Mouse (Mus musculus) lung, postnatal 0 days (tissue): ENCODE results near the gene Lcn11. TPM values are rescaled to one million over a fixed set of nuclear protein-coding genes. Genes with fewer than 3 reads are reported as not detected.

ENCODE experiments used
- ATAC-seq: fragments of 200-750 bp; cut with Nextera tagmentation; 2 replicates; pipeline ENCODE4 v1.8.0; 2017; ENCODE audit warnings: moderate library complexity
- DNase-seq: peaks from one replicate; pipeline ENCODE4 v3.0.0-alpha.2; 2016; ENCODE audit warnings: low spot score
- H3K27ac ChIP-seq: fragments of 300-500 bp; sonication (generic); 2 replicates; pipeline ENCODE4 v1.5.1; 2014; ENCODE audit warnings: antibody characterized with exemption, mild to moderate bottlenecking, low read length, mixed read lengths
- H3K27me3 ChIP-seq: fragments of 300-500 bp; sonication (generic); replicated peaks from 2 replicates; pipeline ENCODE4 v1.6.1; 2014; ENCODE audit warnings: low read length, mixed read lengths; ENCODE audit not compliant: insufficient read depth
- H3K36me3 ChIP-seq: fragments of 300-500 bp; sonication (generic); 2 replicates; pipeline ENCODE4 v1.6.1; 2014; ENCODE audit warnings: low read length, mixed read lengths; ENCODE audit not compliant: insufficient read depth
- H3K4me1 ChIP-seq: fragments of 300-500 bp; sonication (generic); 2 replicates; pipeline ENCODE4 v1.6.1; 2014; ENCODE audit warnings: antibody characterized with exemption, low read depth, low read length, mixed read lengths; ENCODE audit not compliant: insufficient read depth
- H3K4me2 ChIP-seq: fragments of 300-500 bp; sonication (generic); replicated peaks from 2 replicates; pipeline ENCODE4 v1.6.1; 2014; ENCODE audit warnings: low read depth, mild to moderate bottlenecking, low read length, moderate library complexity, mixed read lengths
- H3K4me3 ChIP-seq: fragments of 300-500 bp; sonication (generic); 2 replicates; pipeline ENCODE4 v1.5.1; 2014; ENCODE audit warnings: low read depth, low read length
- H3K9ac ChIP-seq: fragments of 300-500 bp; sonication (generic); replicated peaks from 2 replicates; pipeline ENCODE4 v1.6.1; 2014; ENCODE audit warnings: low read depth, mild to moderate bottlenecking
- H3K9me3 ChIP-seq: fragments of 300-500 bp; sonication (generic); 2 replicates; pipeline ENCODE4 v1.6.1; 2016; ENCODE audit warnings: low read length, mixed read lengths
- CTCF ChIP-seq: IDR thresholded peaks from 2 replicates; pipeline ENCODE4 v1.5.1; 2016; ENCODE audit warnings: antibody characterized with exemption, mild to moderate bottlenecking
- EP300 ChIP-seq: IDR thresholded peaks from 2 replicates; pipeline ENCODE4 v1.6.1; 2016; ENCODE audit warnings: antibody characterized with exemption, mild to moderate bottlenecking, control low read depth
- WGBS: fragments of 180-500 bp; shearing (Covaris S2); extraction: QIAGEN DNeasy Blood & Tissue Kit; methylation state at CpG from one replicate; pipeline ENCODE4 v1.1.7; 2014; 5-methylcytosine and 5-hydroxymethylcytosine counted together
- polyA plus RNA-seq: library from polyadenylated mRNA; unstranded; fragments of >200 nt; fragmentation: Nextera tagmentation; extraction: Ambion mirVana; gene quantifications from 2 replicates; pipeline ENCODE4 v1.2.1, GENCODE M21; 2015

Lcn11 gene
- polyA plus RNA-seq, 1 experiment from 2014 or later = not detected

DNA sequence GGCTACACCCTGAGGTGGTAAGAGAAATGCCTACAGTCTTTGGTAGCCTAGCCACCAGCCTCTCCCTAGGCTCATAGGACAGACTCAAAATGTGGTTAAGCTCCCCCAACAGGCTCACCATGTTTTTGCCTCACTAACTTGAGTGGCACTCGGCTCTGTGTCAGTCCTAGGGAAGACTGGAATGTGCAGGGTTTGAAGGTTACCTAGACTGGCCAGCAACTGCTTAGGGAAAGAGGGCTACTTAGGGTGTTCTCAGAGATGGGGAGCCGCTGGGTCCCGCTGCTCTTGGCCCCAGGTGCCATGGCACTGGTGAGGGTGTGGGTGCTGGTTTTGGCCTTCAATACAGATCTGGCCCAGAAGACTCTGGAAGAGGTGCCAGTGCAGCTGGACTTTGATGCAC is 5.1 kb downstream of the Lcn11 start, which contains the start of gene Gm13539:
Gm13539 (plus strand) TSS at position 301 of the 400 bp plus-strand sequence.
- TF ChIP-seq CTCF (no peak), EP300 (no peak)
- Histone ChIP-seq H3K9ac (no peak within 1 kb of the TSS), H3K4me3 (no peak within 1 kb of the TSS), H3K36me3 (no peaks in the 10 kb centered on the region), H3K4me1 (no peaks in the 10 kb centered on the region), H3K9me3 (no peaks in the 10 kb centered on the region), H3K4me2 (no peak within 1 kb of the TSS), H3K27ac (no peak within 1 kb of the TSS), H3K27me3 (no peaks in the 10 kb centered on the region)
- DNase-seq = no peak
- no peak for ATAC-seq
- 79% methylated on average over 3 of the region's 3 CpGs for WGBS

DNA sequence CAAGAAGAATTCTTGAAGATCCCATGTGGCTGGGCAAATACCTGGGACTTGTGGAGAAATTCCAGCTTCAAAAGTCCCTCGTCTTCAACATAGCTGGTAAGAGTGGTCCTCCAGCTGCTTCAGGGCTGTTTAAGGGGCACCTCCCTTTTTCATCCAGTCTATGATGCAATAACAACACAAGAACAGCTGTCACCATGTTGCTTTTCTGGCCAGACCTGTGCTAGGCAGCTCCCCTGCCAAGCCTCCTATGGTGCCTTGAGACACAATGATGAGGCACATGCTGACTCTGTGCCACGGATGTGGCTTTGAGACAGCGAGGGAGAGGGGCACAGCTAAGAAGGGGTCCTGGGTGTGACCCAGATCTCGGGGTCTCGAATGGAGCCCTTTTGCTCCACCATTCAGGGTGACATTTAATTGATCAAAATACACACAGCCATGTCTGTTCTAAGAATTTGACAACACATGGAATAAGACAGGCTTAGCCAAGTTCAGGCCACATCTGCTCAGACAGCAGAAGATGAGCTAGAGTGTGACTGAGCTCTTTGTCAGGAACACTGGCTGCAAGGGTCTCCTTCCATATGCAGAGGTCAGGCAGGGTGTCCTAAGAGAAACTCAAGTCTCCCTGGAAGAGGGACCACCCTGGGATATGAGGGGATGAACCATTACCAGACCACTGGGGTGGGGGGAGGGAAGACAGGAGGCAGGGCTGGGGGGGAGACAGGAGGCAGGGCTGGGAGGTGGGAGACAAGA is 8.9 kb downstream of the Lcn11 start:
- Histone ChIP-seq H3K4me2 (no peak overlapping the region), H3K36me3 (no peaks in the 10 kb centered on the region), H3K27me3 (no peaks in the 10 kb centered on the region), H3K9ac (no peak overlapping the region), H3K9me3 (no peaks in the 10 kb centered on the region), H3K27ac (no peak overlapping the region), H3K4me3 (no peak overlapping the region), H3K4me1 (no peaks in the 10 kb centered on the region)
- peak; percentile 77 for DNase-seq
- TF ChIP-seq EP300 (0 out of 2 replicates have a peak, but pooled peaks have one; percentile 37), CTCF (no peak)
- 51% methylated on average over 5 of the region's 5 CpGs for WGBS
- ATAC-seq = peak; percentile 86

DNA sequence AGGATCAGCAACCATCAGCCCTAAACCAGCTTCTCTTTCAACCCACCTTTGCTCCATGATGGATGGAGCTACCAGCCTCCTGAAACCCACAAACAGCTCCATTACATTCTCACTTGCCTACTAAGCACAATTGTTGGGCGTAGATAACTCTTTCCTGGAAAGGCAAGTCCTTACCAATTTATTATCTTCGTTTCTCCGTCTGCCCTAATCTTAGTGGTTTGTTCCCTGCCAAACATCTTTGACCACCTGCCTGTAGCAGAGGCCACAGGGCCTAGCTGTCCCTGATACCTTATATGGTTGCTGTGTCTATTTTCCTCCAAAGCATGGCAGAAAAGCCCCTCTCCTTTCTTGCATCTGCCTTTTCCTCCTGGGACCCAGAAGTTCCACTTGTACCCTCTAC is 12.3 kb downstream of the Lcn11 start:
- Histone ChIP-seq H3K27me3 (no peaks in the 10 kb centered on the region), H3K36me3 (no peaks in the 10 kb centered on the region), H3K9ac (no peak overlapping the region), H3K4me2 (no peak overlapping the region), H3K4me1 (no peaks in the 10 kb centered on the region), H3K27ac (no peak overlapping the region), H3K4me3 (no peak overlapping the region), H3K9me3 (no peaks in the 10 kb centered on the region)
- TF ChIP-seq CTCF (no peak), EP300 (no peak)
- no peak for ATAC-seq
- DNase-seq = no peak
- 73% methylated on average over 3 of the region's 3 CpGs for WGBS

DNA sequence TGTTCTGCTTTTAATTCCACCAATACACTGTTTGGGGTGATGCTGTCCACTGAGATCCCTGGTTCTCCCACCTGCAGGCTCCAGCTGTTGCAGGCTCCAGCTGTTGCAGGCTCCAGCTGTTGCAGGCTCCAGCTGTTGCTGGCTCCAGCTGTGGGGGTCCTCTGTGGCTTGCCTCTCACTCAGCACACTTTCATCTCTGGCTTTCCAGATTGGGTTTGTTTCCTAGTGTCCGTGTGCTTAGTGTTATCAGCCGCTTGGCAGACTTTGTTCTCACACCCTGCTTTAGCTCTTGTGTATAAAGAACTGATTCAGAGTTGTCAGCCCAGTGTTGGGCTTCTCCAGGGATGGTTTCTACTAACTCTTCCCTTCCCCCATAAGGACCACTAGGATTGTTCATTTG is 20.8 kb downstream of the Lcn11 start:
- WGBS = 21% methylated on average over 2 of the region's 2 CpGs
- H3K4me1 ChIP-seq = no peaks in the 10 kb centered on the region
- no peaks in the 10 kb centered on the region for H3K27me3 ChIP-seq
- no peak overlapping the region for H3K4me2 ChIP-seq
- TF ChIP-seq CTCF (no peak), EP300 (no peak)
- DNase-seq = no peak
- H3K9me3 ChIP-seq = no peaks in the 10 kb centered on the region
- H3K36me3 ChIP-seq = no peaks in the 10 kb centered on the region
- H3K4me3 ChIP-seq = no peak overlapping the region
- no peak overlapping the region for H3K9ac ChIP-seq
- no peak for ATAC-seq
- H3K27ac ChIP-seq = no peak overlapping the region

DNA sequence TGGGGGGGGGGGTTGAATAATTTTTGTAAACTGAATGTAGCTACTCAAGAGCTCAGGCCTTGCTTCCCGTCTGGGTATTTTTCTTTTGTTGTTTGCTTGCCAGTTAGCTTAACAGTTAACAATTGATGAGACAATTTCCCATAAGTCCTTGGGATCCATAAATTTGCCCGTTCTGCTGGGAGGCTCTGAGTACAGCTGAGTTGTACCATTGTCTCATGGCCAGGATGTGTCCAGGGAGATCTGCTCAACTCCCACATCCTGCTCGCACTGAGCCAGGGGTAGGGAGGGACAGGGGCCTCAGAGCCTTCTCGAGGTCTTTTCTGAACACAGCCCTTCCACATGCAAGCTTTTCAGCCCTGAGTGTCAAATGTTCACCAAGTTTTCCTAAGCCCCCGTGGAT is 21.2 kb downstream of the Lcn11 start:
- Histone ChIP-seq H3K4me1 (no peaks in the 10 kb centered on the region), H3K36me3 (no peaks in the 10 kb centered on the region), H3K27me3 (no peaks in the 10 kb centered on the region), H3K9ac (no peak overlapping the region), H3K27ac (no peak overlapping the region), H3K4me3 (no peak overlapping the region), H3K9me3 (no peaks in the 10 kb centered on the region), H3K4me2 (no peak overlapping the region)
- no peak for DNase-seq
- ATAC-seq = no peak
- no peak for TF ChIP-seq CTCF
- TF ChIP-seq EP300 = no peak
- 41% methylated on average over 5 of the region's 5 CpGs for WGBS

DNA sequence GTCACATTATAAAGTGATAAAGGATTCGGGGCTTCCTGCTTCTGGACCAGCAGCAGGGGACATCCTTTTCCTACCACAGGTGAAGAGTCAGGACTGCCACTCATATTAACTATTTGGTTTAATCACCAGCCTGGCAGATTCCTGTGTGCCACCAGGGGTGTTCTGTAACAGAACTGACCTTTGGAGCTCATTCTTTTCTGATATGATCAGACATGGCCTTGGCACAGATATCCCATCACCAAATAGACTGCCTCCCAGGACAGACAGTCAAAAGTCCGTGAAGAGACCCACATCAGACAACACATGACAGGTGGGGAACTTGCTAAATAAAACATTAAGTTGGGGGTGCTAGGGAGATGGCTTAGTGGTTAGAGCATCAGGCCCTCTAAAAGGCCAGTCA is 34.9 kb downstream of the Lcn11 start:
- WGBS = 53% methylated on average over 2 of the region's 2 CpGs
- ATAC-seq (no peak), DNase-seq (no peak)
- Histone ChIP-seq H3K27me3 (no peaks in the 10 kb centered on the region), H3K9me3 (no peaks in the 10 kb centered on the region), H3K36me3 (no peaks in the 10 kb centered on the region), H3K4me2 (no peak overlapping the region), H3K4me3 (no peak overlapping the region), H3K9ac (no peak overlapping the region), H3K27ac (no peak overlapping the region), H3K4me1 (no peaks in the 10 kb centered on the region)
- no peak for TF ChIP-seq EP300
- TF ChIP-seq CTCF = no peak
